Mouse (Mus musculus) inflammation-experienced regulatory T-cells (primary cell): ENCODE results near the gene Haus5. TPM values are rescaled to one million over a fixed set of nuclear protein-coding genes. Genes with fewer than 3 reads are reported as not detected.

ENCODE experiments used
- polyA plus RNA-seq, 2 experiments: library from polyadenylated mRNA; unstranded; fragments of 100-300 nt; shearing (Covaris generic); gene quantifications; one replicate each; pipeline ENCODE4 v1.2.1; 2017

Haus5 gene
- polyA plus RNA-seq, result 10 to 100 TPM; 34.8 to 50.8 TPM

DNA sequence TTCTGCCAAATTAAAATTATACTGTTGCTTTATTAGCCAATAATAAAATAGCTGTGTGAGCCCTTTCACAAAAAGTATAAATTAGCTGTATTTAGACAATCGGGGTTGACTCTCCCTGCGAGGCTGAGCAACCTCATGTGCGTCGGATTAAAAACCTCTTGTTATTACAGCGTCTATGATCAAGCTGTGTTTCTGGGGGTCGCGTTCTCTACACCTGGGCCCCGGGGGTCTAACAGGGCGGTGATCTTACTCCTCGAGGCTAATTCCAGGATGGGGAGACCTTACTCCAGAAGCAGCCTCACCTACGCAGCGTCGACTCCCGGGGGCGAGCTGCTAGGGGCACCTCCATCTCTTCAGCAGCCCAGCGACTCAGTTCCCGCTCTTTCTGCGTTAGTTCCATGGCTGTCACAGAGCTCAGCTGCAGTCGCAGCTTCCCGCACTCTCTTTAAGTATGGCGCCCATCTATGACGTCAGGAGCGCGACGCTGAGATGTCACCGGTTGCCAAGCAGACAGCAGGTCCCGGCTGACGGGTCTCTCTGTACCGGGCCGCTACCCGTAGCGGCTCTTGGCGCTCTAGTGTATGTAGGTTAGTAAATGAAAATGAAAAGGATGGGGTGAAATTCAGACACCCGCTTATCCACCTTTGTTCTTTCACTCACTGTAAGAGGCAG lies at the start of gene Haus5:
Haus5 (minus strand) TSS at position 466 of the 672 bp plus-strand sequence.

DNA sequence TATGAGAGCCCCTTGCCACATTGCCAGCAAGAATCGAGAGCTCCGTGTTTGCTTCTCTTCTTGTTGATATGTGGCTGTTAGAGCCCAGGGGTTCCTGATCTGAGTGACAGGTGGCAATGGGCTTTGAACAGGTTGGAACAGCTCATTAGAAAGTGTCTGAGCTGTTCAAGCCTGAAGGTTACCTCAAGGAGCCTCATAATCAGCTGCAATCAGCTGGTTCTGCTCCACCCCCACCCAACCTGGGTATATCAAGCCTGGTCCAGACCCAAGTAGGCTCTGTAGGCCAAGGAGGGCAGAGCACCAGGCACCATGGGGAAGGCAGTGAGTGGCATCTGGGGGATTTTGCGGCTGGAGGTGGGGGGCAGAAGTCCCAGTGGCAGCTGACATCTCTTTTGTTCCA lies 47.1 kb upstream of the Haus5 start, which contains the start of gene Atp4a:
Atp4a (plus strand) TSS at position 268 of the 400 bp plus-strand sequence.

DNA sequence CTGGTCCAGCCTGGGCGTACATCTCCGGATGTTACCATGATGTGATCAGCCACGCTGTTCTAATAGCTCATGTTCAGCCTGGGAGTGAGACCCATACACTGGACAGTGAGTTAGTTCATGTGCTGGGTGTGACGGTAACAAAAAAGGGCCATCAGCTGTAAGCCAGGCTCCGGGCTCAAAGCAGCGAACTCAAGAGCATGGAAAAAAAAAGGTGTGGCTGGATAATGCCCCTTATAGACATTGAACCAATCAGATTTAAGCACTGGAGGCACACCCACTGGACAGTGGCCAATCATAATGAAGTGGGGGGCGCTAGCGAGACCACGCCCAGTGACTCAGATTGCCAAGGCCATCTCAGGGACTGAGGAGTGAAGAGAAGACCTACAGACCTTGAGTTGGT lies 33.8 kb upstream of the Haus5 start, which contains the start of gene 2200002J24Rik:
2200002J24Rik (plus strand) TSS at position 338 of the 400 bp plus-strand sequence.

DNA sequence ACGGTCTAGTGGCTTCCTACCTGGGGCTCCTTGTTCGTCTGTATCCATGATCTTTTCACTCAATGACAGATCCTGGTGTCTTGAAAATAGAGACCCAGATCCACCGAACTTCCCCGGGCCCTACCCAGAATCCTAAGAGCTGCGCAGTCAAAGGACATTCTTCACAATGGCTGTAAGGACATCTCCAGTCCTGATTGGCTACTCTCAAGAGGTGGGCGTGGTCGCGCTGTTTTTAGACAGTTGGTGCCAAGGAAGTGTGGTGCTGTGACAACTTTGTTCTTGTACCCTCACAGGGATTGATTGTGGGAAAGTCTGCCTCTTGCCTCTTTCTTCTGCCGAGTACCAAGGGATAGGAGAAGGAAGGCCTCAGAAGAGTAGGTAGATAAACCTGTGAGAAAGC lies 6.7 kb upstream of the Haus5 start, which contains the start of gene Pmis2:
Pmis2 (minus strand) TSS at position 126 of the 400 bp plus-strand sequence.

DNA sequence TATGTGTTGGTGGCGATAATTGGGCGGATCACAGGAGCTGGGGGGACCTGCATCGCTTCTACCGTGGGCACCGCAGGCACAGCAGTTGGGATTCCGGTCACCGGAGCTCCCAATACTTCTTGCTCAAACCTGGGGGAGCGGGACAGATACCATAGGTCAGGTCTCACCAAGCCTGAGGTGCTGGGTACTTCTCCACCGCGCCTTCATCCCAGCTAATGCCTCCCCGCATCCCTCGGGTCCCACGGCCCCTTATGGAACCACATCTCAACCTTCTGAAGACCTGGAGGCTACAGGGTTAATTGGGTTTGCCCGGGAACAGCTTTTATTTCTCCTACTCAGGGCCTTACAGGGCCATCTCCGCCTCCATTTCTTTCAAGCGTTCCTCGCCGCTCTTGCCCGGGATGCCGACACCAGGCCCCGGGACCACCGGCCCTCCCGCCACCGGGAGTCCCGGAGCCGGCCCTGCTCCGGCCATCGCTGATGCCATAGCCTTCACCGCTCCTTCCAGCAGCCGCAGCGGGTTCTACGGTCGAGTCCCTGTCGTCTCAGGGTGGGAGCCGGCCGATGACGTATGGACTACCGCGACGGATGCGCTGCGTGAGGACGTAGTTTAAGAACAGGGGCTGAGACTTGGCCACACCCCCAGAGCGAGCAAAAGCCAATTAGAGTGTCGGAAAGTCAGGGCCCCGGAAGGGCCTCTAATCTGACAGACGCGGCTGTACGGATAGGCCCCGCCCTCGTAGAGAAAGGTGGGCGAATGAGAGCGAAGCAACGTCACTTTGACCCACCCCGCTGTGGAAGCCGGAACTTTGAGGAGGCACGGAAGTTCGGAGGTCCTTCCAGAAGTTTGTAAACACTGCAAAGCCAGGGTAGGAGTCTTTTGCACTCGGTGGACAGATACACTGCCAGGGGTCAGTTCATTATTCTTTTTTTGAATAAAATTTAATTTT lies 14.9 kb downstream of the Haus5 start, which contains the start of gene Rbm42:
Rbm42 (minus strand) TSS at position 727 of the 950 bp plus-strand sequence.

DNA sequence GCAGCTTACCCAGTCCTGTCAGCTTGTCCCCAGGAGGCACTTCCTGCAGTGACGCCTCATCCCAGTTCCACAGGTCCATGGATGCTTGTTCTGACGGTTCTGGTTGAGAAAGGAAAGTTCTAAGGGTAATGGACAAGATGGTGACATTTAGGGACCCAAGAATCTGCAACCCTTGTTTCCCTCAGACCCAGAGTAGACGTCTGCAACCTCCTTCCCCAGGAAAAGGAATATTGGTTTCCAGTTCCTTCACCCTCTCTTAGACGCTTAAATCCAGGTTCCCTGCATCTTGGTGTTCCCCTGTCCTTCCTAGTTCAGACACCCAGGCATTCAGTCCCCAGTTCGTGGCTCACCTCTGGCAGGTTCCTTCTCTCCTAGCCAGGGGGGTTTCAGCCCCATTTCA lies 29.0 kb downstream of the Haus5 start, which contains the start of gene Etv2:
Etv2 (minus strand) TSS at position 101 of the 400 bp plus-strand sequence.

DNA sequence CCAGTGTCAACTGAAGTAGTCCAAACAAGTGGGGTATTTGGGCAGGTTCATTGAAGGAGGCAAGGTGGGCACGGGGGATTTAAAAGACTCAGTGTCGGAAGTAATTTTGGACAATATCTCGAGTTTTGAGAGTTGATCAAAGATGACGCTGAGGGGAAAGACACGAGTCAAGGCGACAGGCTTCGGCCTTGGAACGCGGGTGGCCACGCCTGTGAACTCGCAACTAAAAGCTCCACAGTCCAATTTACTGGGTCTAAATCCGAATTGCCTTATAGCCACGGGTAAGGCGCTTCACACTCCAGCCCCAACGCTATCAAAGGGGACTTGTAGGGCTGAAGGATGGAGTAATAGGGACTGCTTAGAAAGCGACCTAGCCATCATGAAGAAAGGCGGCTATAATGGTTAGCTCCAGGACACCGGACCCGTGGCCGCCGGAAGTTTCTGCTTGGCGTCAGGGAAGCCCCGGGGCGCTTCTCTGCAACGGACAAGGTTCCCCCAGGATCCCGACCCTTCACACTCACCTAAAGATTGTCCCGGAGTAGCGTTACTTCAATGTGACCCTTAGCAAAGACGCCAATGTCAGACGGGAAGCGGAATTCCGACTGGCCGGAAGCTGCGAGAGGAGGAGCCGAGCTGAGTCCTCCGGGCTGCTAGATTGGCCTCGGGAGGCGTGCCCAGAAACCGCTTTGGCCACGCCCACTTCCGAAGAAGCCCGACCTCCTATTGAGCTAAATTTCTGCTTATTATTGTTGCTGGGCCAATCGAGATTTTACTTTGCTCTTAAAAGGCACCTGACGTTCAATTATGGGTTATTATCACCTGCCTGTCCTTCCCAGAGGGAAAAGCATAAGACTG lies 39.0 kb downstream of the Haus5 start, which contains the start of gene Cox6b1:
Cox6b1 (minus strand) TSS at position 622 of the 855 bp plus-strand sequence.

DNA sequence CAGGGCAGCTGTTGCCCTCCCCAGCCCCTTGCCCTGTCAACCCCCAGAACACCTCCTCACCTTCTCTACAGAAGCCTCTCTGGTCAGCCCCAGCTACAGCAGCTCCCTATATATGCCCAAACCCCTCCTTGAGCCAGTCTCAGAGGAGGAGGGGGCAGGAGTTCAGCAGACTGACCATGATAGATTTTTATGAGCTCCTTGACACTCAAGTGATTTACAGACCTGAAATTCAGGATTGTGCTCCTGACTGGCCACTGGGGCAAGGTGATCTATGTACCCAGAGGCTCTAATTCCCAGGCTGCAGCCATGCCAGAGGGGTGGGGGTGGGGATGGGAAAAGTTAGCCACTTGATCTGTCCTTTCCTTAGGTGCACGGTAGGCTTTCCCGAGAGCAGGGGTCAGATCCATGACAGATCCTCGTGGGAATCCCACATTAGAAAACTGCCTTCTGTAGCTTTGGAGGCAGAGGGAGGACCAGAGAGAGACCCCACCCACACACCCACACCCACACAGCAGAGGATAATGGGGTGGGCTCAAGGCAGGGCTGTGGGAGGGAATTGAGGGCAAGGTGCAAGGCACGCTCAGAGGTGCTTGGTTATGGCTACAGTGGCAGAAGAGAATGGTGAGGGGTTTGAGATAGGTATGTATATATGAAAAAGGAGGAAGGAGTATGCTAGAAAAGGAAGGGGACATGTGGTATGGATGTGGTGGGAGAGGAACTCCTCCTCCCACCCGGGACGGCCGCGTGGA lies 52.0 kb downstream of the Haus5 start, which contains the start of gene Upk1a:
Upk1a (minus strand) TSS at position 194 of the 749 bp plus-strand sequence.

Other genes starting within 250 kb of the Haus5 start
- gene Hcst, start 245.1 kb downstream of the Haus5 start, polyA plus RNA-seq, result 100 to 1,000 TPM; 388 to 519 TPM
- gene Nfkbid, start 243.3 kb downstream of the Haus5 start, polyA plus RNA-seq, result 100 to 1,000 TPM in 1 of 2 experiments, 10 to 100 TPM in 1; 93.7 to 126 TPM
- gene Aplp1, start 219.5 kb downstream of the Haus5 start, polyA plus RNA-seq, result 10 to 100 TPM; 25.4 to 35.3 TPM
- not detected for gene Kirrel2, start 207.3 kb downstream of the Haus5 start, polyA plus RNA-seq
- gene Nphs1, start 206.7 kb downstream of the Haus5 start, polyA plus RNA-seq, result not detected
- gene Prodh2, start 171.4 kb downstream of the Haus5 start, polyA plus RNA-seq, result under 1 TPM in 1 of 2 experiments, not detected in 1; 0.95 TPM
- 1 to 10 TPM in 1 of 2 experiments, under 1 TPM in 1; 0.82 to 1.1 TPM for gene Arhgap33, start 129.9 kb downstream of the Haus5 start, polyA plus RNA-seq
- gene Hspb6, start 112.8 kb downstream of the Haus5 start, polyA plus RNA-seq, result 1 to 10 TPM; 3.4 to 7.8 TPM
- gene Proser3, start 112.7 kb downstream of the Haus5 start, polyA plus RNA-seq, result 1 to 10 TPM; 6.0 to 9.2 TPM
- gene Lin37, start 105.2 kb downstream of the Haus5 start, polyA plus RNA-seq, result 10 to 100 TPM; 80.6 to 85.0 TPM
- gene U2af1l4, start 101.7 kb downstream of the Haus5 start, polyA plus RNA-seq, result 10 to 100 TPM; 39.3 to 39.7 TPM
- 10 to 100 TPM; 76.1 to 100.0 TPM for gene Gm49396, start 101.7 kb downstream of the Haus5 start, polyA plus RNA-seq
- gene Psenen, start 101.4 kb downstream of the Haus5 start, polyA plus RNA-seq, result 100 to 1,000 TPM; 211 to 228 TPM
- gene Igflr1, start 99.6 kb downstream of the Haus5 start, polyA plus RNA-seq, result 100 to 1,000 TPM in 1 of 2 experiments, 10 to 100 TPM in 1; 76.2 to 250 TPM
- gene Kmt2b, start 76.3 kb downstream of the Haus5 start, polyA plus RNA-seq, result 10 to 100 TPM; 10.6 to 16.5 TPM
- 10 to 100 TPM in 1 of 2 experiments, 1 to 10 TPM in 1; 5.3 to 20.8 TPM for gene Zbtb32, start 66.1 kb downstream of the Haus5 start, polyA plus RNA-seq
- gene Upk1a, start 52.1 kb downstream of the Haus5 start, polyA plus RNA-seq, result 1 to 10 TPM in 1 of 2 experiments, not detected in 1; 1.6 TPM
- gene Cox6b1, start 38.8 kb downstream of the Haus5 start, polyA plus RNA-seq, result 100 to 1,000 TPM; 588 to 621 TPM
- gene Etv2, start 29.1 kb downstream of the Haus5 start, polyA plus RNA-seq, result not detected
- gene Rbm42, start 14.7 kb downstream of the Haus5 start, polyA plus RNA-seq, result 100 to 1,000 TPM; 177 to 208 TPM
- 1 to 10 TPM in 1 of 2 experiments, not detected in 1; 3.0 TPM for gene Pmis2, start 6.6 kb upstream of the Haus5 start, polyA plus RNA-seq
- gene 2200002J24Rik, start 33.9 kb upstream of the Haus5 start, polyA plus RNA-seq, result not detected
- 1 to 10 TPM in 1 of 2 experiments, not detected in 1; 2.4 TPM for gene Atp4a, start 47.2 kb upstream of the Haus5 start, polyA plus RNA-seq
- gene Tmem147, start 64.5 kb upstream of the Haus5 start, polyA plus RNA-seq, result 100 to 1,000 TPM; 107 to 111 TPM
- gene Gapdhs, start 78.7 kb upstream of the Haus5 start, polyA plus RNA-seq, result 1 to 10 TPM in 1 of 2 experiments, under 1 TPM in 1; 0.40 to 1.6 TPM
- 1 to 10 TPM in 1 of 2 experiments, not detected in 1; 2.9 TPM for gene Sbsn, start 86.5 kb upstream of the Haus5 start, polyA plus RNA-seq
- under 1 TPM in 1 of 2 experiments, not detected in 1; 0.37 TPM for gene Dmkn, start 98.8 kb upstream of the Haus5 start, polyA plus RNA-seq
- gene Krtdap, start 122.9 kb upstream of the Haus5 start, polyA plus RNA-seq, result not detected
- gene Ffar2, start 158.8 kb upstream of the Haus5 start, polyA plus RNA-seq, result 1 to 10 TPM in 1 of 2 experiments, not detected in 1; 1.0 TPM
- not detected for gene Ffar3, start 191.2 kb upstream of the Haus5 start, polyA plus RNA-seq
- gene Ffar1, start 196.6 kb upstream of the Haus5 start, polyA plus RNA-seq, result 1 to 10 TPM in 1 of 2 experiments, under 1 TPM in 1; 0.14 to 1.0 TPM
- gene Cd22, start 215.3 kb upstream of the Haus5 start, polyA plus RNA-seq, result 10 to 100 TPM; 16.6 to 28.0 TPM
- gene Mag, start 249.9 kb upstream of the Haus5 start, polyA plus RNA-seq, result under 1 TPM; 0.17 to 0.66 TPM